In genomic region chr1:76065783-76066182, GRCm38 (mm10) we compare ENCODE assay signal across 20 mouse cellular contexts.
DNase-seq lines count a peak whose midpoint lies in the region; ATAC-seq lines count a peak whose summit lies in the region.
"Had no signal": no experiment of that assay in that cellular context is flagged by ENCODE, and none has a peak within 500 bp of the region (broad histone marks: within the 10 kb centered on the region; RNA-seq: fewer than 3 reads in every experiment).

No protein-coding gene starts in this region.

- ATAC-seq in forebrain, embryonic 14.5 days: peak; percentile 44; the same call in 1 of the 2 replicates
- no peak for ATAC-seq in forebrain, embryonic 11.5 days (replicated peaks; ENCODE audit: low FRiP score)
- peak; percentile 85 for ATAC-seq in limb, embryonic 11.5 days (ENCODE audit: insufficient number of reproducible peaks, low FRiP score, low TSS enrichment, low read depth)
- no peak for ATAC-seq in neural tube, embryonic 15.5 days (ENCODE audit: low FRiP score)
- ATAC-seq: intestine, embryonic 15.5 days had no signal

- DNase-seq in forebrain, embryonic 14.5 days (ENCODE audit: low spot score): peak; percentile 55
- DNase-seq in forebrain, embryonic 11.5 days (ENCODE audit: low spot score): no peak
- peak; percentile 52 for DNase-seq in retina, postnatal 1 day
- no peak for DNase-seq in retina, embryonic 14.5 days (ENCODE audit: low spot score)
- DNase-seq in limb, embryonic 11.5 days (ENCODE audit: low spot score): peak; percentile 61
- DNase-seq in left cerebral cortex, postnatal 36 days (ENCODE audit: low spot score in 2 of 2): no peak
- no peak for DNase-seq in thymus, postnatal 14 days
- DNase-seq: adrenal gland, postnatal 36 days; cerebellum, adult 18-20 months; cerebellum, postnatal 25 days; lung, postnatal 4 days; right cerebral cortex, adult 18-20 months had no signal

- WGBS in forebrain, embryonic 14.5 days: 32% methylated on average over 6 of the region's 6 CpGs
- whole genome bisulfite sequencing in forebrain, embryonic 11.5 days: 73% methylated on average over 6 of the region's 6 CpGs
- WGBS in limb, embryonic 11.5 days: 29% methylated on average over 6 of the region's 6 CpGs
- WGBS in neural tube, embryonic 15.5 days: 26% methylated on average over 6 of the region's 6 CpGs

- intact Hi-C loops in left cerebral cortex, postnatal 36 days (cut with DNase I): no loop called here

- H3K4me3 ChIP-seq in forebrain, embryonic 14.5 days (ENCODE audit: low read depth, low read length): no peak overlapping the region
- H3K4me3 ChIP-seq in forebrain, embryonic 11.5 days (ENCODE audit: low read depth, low read length): no peak overlapping the region
- no peak overlapping the region for H3K4me3 ChIP-seq in limb, embryonic 11.5 days (ENCODE audit: low read depth, low read length)
- no peak overlapping the region for H3K4me3 ChIP-seq in neural tube, embryonic 15.5 days (replicated peaks)
- H3K4me3 ChIP-seq: heart, embryonic 13.5 days; intestine, embryonic 15.5 days; kidney, embryonic 15.5 days; lung, embryonic 15.5 days; midbrain, embryonic 12.5 days had no signal

- H3K27ac ChIP-seq in forebrain, embryonic 14.5 days (ENCODE audit: low read depth, low read length): no peak overlapping the region
- H3K27ac ChIP-seq in forebrain, embryonic 11.5 days (ENCODE audit: low read depth, low read length): no peak overlapping the region
- H3K27ac ChIP-seq in limb, embryonic 11.5 days (replicated peaks; ENCODE audit: low read depth, low read length): peak overlapping the region; percentile 43; the same call in 1 of the 2 replicates
- H3K27ac ChIP-seq in neural tube, embryonic 15.5 days (replicated peaks): peak overlapping the region; percentile 28; the same call in 1 of the 2 replicates
- H3K27ac ChIP-seq: heart, embryonic 13.5 days; intestine, embryonic 15.5 days; kidney, embryonic 15.5 days; liver, embryonic 14.5 days; lung, embryonic 15.5 days; midbrain, embryonic 12.5 days had no signal

- no peaks in the 10 kb centered on the region for H3K27me3 ChIP-seq in forebrain, embryonic 14.5 days (replicated peaks; ENCODE audit: control insufficient read depth, insufficient read depth, low read length)
- no peaks in the 10 kb centered on the region for H3K27me3 ChIP-seq in forebrain, embryonic 11.5 days (ENCODE audit: control insufficient read depth, insufficient read depth, low read length)
- no peaks in the 10 kb centered on the region for H3K27me3 ChIP-seq in limb, embryonic 11.5 days (ENCODE audit: control insufficient read depth, insufficient read depth, low read length)
- H3K27me3 ChIP-seq in neural tube, embryonic 15.5 days (replicated peaks): no peaks in the 10 kb centered on the region
- H3K27me3 ChIP-seq: CH12.LX; heart, embryonic 13.5 days; intestine, embryonic 15.5 days; kidney, embryonic 15.5 days; lung, embryonic 15.5 days; midbrain, embryonic 12.5 days had no signal

- no peaks in the 10 kb centered on the region for H3K9me3 ChIP-seq in forebrain, embryonic 14.5 days (replicated peaks; ENCODE audit: control insufficient read depth, low read length)
- H3K9me3 ChIP-seq in forebrain, embryonic 11.5 days (ENCODE audit: control insufficient read depth, low read length): no peaks in the 10 kb centered on the region
- H3K9me3 ChIP-seq in limb, embryonic 11.5 days (ENCODE audit: control insufficient read depth, low read length): no peaks in the 10 kb centered on the region
- no peaks in the 10 kb centered on the region for H3K9me3 ChIP-seq in neural tube, embryonic 15.5 days (replicated peaks)
- H3K9me3 ChIP-seq: heart, embryonic 13.5 days; intestine, embryonic 15.5 days; kidney, embryonic 15.5 days; lung, embryonic 15.5 days; midbrain, embryonic 12.5 days had no signal

- no peak overlapping the region for H3K4me2 ChIP-seq in forebrain, embryonic 14.5 days (ENCODE audit: low read length)
- no peak overlapping the region for H3K4me2 ChIP-seq in forebrain, embryonic 11.5 days (ENCODE audit: low read depth, low read length, severe bottlenecking)
- H3K4me2 ChIP-seq in limb, embryonic 11.5 days (ENCODE audit: low read depth, severe bottlenecking): no peak overlapping the region
- H3K4me2 ChIP-seq in neural tube, embryonic 15.5 days: no peak overlapping the region
- H3K4me2 ChIP-seq: heart, embryonic 13.5 days; intestine, embryonic 15.5 days; kidney, embryonic 15.5 days; lung, embryonic 15.5 days; midbrain, embryonic 12.5 days had no signal

- no peak overlapping the region for H3K9ac ChIP-seq in forebrain, embryonic 14.5 days (ENCODE audit: low read length)
- H3K9ac ChIP-seq in forebrain, embryonic 11.5 days (ENCODE audit: low read length): no peak overlapping the region
- H3K9ac ChIP-seq in limb, embryonic 11.5 days (ENCODE audit: low read length): no peak overlapping the region
- no peak overlapping the region for H3K9ac ChIP-seq in neural tube, embryonic 15.5 days (replicated peaks)
- H3K9ac ChIP-seq: heart, embryonic 13.5 days; intestine, embryonic 15.5 days; kidney, embryonic 15.5 days; liver, embryonic 14.5 days; lung, embryonic 15.5 days; midbrain, embryonic 12.5 days had no signal

- peaks cover 7% of the 10 kb centered on the region for H3K4me1 ChIP-seq in forebrain, embryonic 14.5 days (ENCODE audit: control insufficient read depth, insufficient read depth, low read length)
- H3K4me1 ChIP-seq in forebrain, embryonic 11.5 days (replicated peaks; ENCODE audit: control insufficient read depth, insufficient read depth, low read length): no peaks in the 10 kb centered on the region; the same call in 1 of the 2 replicates
- H3K4me1 ChIP-seq in limb, embryonic 11.5 days (ENCODE audit: control insufficient read depth, insufficient read depth, low read length): peaks cover 14% of the 10 kb centered on the region; the same call in 1 of the 2 replicates
- H3K4me1 ChIP-seq in neural tube, embryonic 15.5 days: peaks cover 9% of the 10 kb centered on the region; the same call in 1 of the 2 replicates
- H3K4me1 ChIP-seq: intestine, embryonic 15.5 days; lung, embryonic 15.5 days had no signal

- H3K36me3 ChIP-seq in forebrain, embryonic 14.5 days (ENCODE audit: control insufficient read depth, insufficient read depth, low read length): no peaks in the 10 kb centered on the region
- H3K36me3 ChIP-seq in forebrain, embryonic 11.5 days (ENCODE audit: control insufficient read depth, insufficient read depth, low read length): no peaks in the 10 kb centered on the region
- H3K36me3 ChIP-seq in limb, embryonic 11.5 days (ENCODE audit: control insufficient read depth, insufficient read depth, low read length): no peaks in the 10 kb centered on the region
- H3K36me3 ChIP-seq in neural tube, embryonic 15.5 days: no peaks in the 10 kb centered on the region
- H3K36me3 ChIP-seq: heart, embryonic 13.5 days; intestine, embryonic 15.5 days; kidney, embryonic 15.5 days; lung, embryonic 15.5 days; midbrain, embryonic 12.5 days had no signal

Comparison
In these comparisons a context has a peak if more than half of its experiments do, and no peak if none do; other contexts are left out.
1. ATAC-seq: peak in forebrain, embryonic 14.5 days (single experiment) and limb, embryonic 11.5 days (single experiment); none in forebrain, embryonic 11.5 days (single experiment) and neural tube, embryonic 15.5 days (single experiment).
2. DNase-seq: peak in forebrain, embryonic 14.5 days (single experiment), retina, postnatal 1 day (single experiment) and limb, embryonic 11.5 days (single experiment); none in forebrain, embryonic 11.5 days (single experiment), retina, embryonic 14.5 days (single experiment), left cerebral cortex, postnatal 36 days (0 of 2) and thymus, postnatal 14 days (single experiment).
3. H3K27ac ChIP-seq: peak in limb, embryonic 11.5 days (single experiment) and neural tube, embryonic 15.5 days (single experiment); none in forebrain, embryonic 14.5 days (single experiment) and forebrain, embryonic 11.5 days (single experiment).